Mouse (Mus musculus) hindbrain, embryonic 14.5 days (tissue): ENCODE data around the gene Ccdc15. TPM values are rescaled to one million over a fixed set of nuclear protein-coding genes. Genes with fewer than 3 reads are reported as not detected.
A peak's percentile ranks its signal among the peaks of the same experiment; 100 is the strongest.

Experiments
- ATAC-seq: fragments of 200-750 bp; cut with Nextera tagmentation; 2 replicates; pipeline ENCODE4 v1.8.0; 2017; ENCODE audit warnings: moderate number of reproducible peaks, mild to moderate bottlenecking, moderate TSS enrichment, moderate library complexity; ENCODE audit not compliant: low FRiP score
- DNase-seq: peaks from one replicate; pipeline ENCODE4 v3.0.0-alpha.2; 2015; ENCODE audit warnings: low spot score
- H3K27ac ChIP-seq: fragments of 300-500 bp; sonication (generic); 2 replicates; pipeline ENCODE4 v1.5.1; 2014; ENCODE audit warnings: mild to moderate bottlenecking, moderate library complexity
- H3K27me3 ChIP-seq: fragments of 300-500 bp; sonication (generic); 2 replicates; pipeline ENCODE4 v1.6.1; 2014; ENCODE audit warnings: mild to moderate bottlenecking, low read length, mixed read lengths; ENCODE audit not compliant: control insufficient read depth, insufficient read depth
- H3K36me3 ChIP-seq: fragments of 300-500 bp; sonication (generic); replicated peaks from 2 replicates; pipeline ENCODE4 v1.6.1; 2014; ENCODE audit not compliant: control insufficient read depth, insufficient read depth
- H3K4me1 ChIP-seq: fragments of 300-500 bp; sonication (generic); replicated peaks from 2 replicates; pipeline ENCODE4 v1.6.1; 2014; ENCODE audit warnings: antibody characterized with exemption, low read length, mixed read lengths; ENCODE audit not compliant: control insufficient read depth, insufficient read depth
- H3K4me2 ChIP-seq: fragments of 300-500 bp; sonication (generic); replicated peaks from 2 replicates; pipeline ENCODE4 v1.6.1; 2014; ENCODE audit warnings: mild to moderate bottlenecking, moderate library complexity
- H3K4me3 ChIP-seq: fragments of 300-500 bp; sonication (generic); replicated peaks from 2 replicates; pipeline ENCODE4 v1.5.1; 2014; ENCODE audit warnings: mild to moderate bottlenecking, low read length
- H3K9ac ChIP-seq: fragments of 300-500 bp; sonication (generic); 2 replicates; pipeline ENCODE4 v1.6.1; 2014
- H3K9me3 ChIP-seq: fragments of 300-500 bp; sonication (generic); 2 replicates; pipeline ENCODE4 v1.6.1; 2016; ENCODE audit warnings: low read length; ENCODE audit not compliant: control insufficient read depth
- WGBS: fragments of 180-500 bp; shearing (Covaris S2); extraction: QIAGEN DNeasy Blood & Tissue Kit; methylation state at CpG from one replicate; pipeline ENCODE4 v1.1.7; 2014; 5-methylcytosine and 5-hydroxymethylcytosine counted together
- polyA plus RNA-seq: library from polyadenylated mRNA; unstranded; fragments of >200 nt; fragmentation: Nextera tagmentation; extraction: Ambion mirVana; gene quantifications from 2 replicates; pipeline ENCODE4 v1.2.1, GENCODE M21; 2014

Ccdc15 gene
- polyA plus RNA-seq = 6.6 and 7.0 TPM in 2 replicates

DNA sequence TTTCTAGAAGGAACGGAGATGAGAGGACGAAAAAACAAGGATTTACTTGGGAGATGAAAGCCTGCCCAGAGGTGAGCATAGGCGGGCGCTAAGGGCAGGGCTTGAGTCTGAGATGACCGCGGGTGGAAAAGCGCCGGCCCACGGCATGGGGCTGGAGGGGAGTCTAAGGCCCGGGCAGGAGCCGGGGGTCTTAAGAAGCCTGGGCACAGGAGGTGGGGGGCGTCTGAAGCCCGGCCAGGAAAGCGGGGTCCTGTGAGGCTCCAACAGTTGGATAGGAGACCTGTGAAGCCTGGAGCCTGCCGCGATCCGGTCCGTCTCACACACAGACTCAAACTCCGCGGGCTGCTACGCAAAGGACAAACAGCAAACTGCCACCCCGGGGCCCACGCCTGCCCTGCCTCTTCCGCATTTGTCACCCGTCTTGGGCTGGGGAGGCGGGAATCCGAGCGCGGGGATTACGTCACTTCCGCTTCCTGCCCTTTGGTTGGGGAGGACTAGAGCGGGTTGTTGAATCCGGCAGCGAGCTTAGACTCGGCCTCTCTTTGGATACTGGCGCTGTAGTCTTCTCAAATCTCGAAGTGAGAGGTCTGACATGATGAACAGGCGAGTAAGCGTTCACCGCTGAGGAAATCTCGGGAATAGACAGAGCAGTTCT lies at the start of gene Ccdc15:
Gene Ccdc15 (minus strand): TSS at position 445 of the 655 bp plus-strand sequence.
- ATAC-seq = peak; percentile 99
- no peaks in the 10 kb centered on the region for H3K9me3 ChIP-seq
- H3K4me2 ChIP-seq = peak within 1 kb of the TSS; percentile 73
- H3K4me1 ChIP-seq = peaks cover 13% of the 10 kb centered on the region
- peak within 1 kb of the TSS; percentile 73 for H3K9ac ChIP-seq
- H3K4me3 ChIP-seq = peak within 1 kb of the TSS; percentile 56
- no peaks in the 10 kb centered on the region for H3K27me3 ChIP-seq
- WGBS = under 1% methylated on average over 41 of the region's 41 CpGs
- H3K36me3 ChIP-seq = no peaks in the 10 kb centered on the region
- H3K27ac ChIP-seq = peak within 1 kb of the TSS; percentile 88
- DNase-seq = peak; percentile 98

GRCm38 (mm10) chr9:37393482-37394131 lies 45.4 kb upstream of the Ccdc15 start:
- Histone ChIP-seq H3K4me1 (no peaks in the 10 kb centered on the region), H3K9ac (no peak overlapping the region), H3K27me3 (no peaks in the 10 kb centered on the region), H3K27ac (no peak overlapping the region), H3K4me2 (no peak overlapping the region), H3K36me3 (no peaks in the 10 kb centered on the region), H3K9me3 (no peaks in the 10 kb centered on the region), H3K4me3 (no peak overlapping the region)
- DNase-seq = no peak
- WGBS = 80% methylated on average over 8 of the region's 8 CpGs
- ATAC-seq = no peak

- H3K9ac ChIP-seq = no peak overlapping the region
- H3K4me3 ChIP-seq = no peak overlapping the region
- H3K4me1 ChIP-seq = no peaks in the 10 kb centered on the region
- H3K27ac ChIP-seq = no peak overlapping the region
- DNase-seq = no peak
- ATAC-seq = no peak
- no peaks in the 10 kb centered on the region for H3K9me3 ChIP-seq
- no peaks in the 10 kb centered on the region for H3K36me3 ChIP-seq
- no peaks in the 10 kb centered on the region for H3K27me3 ChIP-seq
- no peak overlapping the region for H3K4me2 ChIP-seq
- 69% methylated on average over 2 of the region's 2 CpGs for WGBS
Observed at GRCm38 (mm10) chr9:37392071-37392470, 43.8 kb upstream of the Ccdc15 start.

- 71% methylated on average over 2 of the region's 2 CpGs for WGBS
- Histone ChIP-seq H3K36me3 (no peaks in the 10 kb centered on the region), H3K4me1 (no peaks in the 10 kb centered on the region), H3K9ac (no peak overlapping the region), H3K4me3 (no peak overlapping the region), H3K4me2 (no peak overlapping the region), H3K9me3 (no peaks in the 10 kb centered on the region), H3K27ac (no peak overlapping the region), H3K27me3 (no peaks in the 10 kb centered on the region)
- DNase-seq (no peak), ATAC-seq (no peak)
Observed at GRCm38 (mm10) chr9:37390891-37391290, 42.7 kb upstream of the Ccdc15 start.

DNA sequence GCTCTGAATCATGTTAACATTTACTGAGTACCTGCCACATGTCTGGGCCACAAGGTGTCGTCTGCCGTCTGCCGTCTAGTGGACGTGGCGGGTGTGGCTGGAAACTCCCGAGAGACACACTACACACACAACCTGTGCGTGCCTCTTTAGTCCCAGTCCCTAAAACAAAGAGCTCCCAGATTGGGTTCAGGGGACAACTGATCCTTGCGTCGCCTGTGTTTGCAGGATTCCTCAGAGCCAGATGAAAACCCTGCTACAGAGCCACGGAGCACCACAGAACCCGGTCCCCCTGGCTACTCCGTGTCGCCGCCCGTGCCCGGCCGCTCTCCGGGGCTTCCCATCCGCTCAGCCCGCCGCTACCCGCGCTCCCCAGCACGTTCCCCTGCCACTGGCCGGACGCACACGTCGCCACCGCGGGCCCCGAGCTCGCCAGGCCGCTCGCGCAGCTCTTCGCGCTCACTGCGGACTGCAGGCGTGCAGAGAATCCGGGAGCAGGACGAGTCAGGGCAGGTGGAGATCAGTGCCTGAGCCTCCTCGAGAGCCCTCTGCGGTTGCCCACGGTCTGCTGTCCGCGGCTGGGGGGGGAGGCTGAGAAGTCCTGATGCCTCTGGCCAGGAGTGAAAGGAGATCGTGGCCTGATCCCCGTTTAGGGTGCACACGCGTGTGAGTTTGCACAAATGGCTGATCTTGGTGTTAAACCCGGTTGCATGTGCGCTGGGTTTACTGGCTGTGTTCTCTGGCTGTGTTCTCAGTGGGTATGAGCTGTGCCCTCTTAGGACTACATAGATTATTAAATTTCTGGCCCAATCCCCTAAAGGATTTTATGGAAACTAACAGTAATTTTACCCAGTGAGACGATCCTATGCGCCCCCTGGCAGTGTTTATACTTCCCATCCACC lies 36.3 kb upstream of the Ccdc15 start:
- ATAC-seq (peak; percentile 82), DNase-seq (peak; percentile 65)
- no peaks in the 10 kb centered on the region for H3K4me1 ChIP-seq
- H3K9ac ChIP-seq = peak overlapping the region; percentile 79
- peak overlapping the region; percentile 74 for H3K4me2 ChIP-seq
- 0 out of 2 replicates have a peak overlapping the region, but pooled peaks have one; percentile 58 for H3K27ac ChIP-seq
- H3K36me3 ChIP-seq = no peaks in the 10 kb centered on the region
- peak overlapping the region; percentile 44 for H3K4me3 ChIP-seq
- H3K27me3 ChIP-seq = peaks cover 6% of the 10 kb centered on the region; the same call in 1 of the 2 replicates
- WGBS = 6% methylated on average over 54 of the region's 54 CpGs
- H3K9me3 ChIP-seq = no peaks in the 10 kb centered on the region

DNA sequence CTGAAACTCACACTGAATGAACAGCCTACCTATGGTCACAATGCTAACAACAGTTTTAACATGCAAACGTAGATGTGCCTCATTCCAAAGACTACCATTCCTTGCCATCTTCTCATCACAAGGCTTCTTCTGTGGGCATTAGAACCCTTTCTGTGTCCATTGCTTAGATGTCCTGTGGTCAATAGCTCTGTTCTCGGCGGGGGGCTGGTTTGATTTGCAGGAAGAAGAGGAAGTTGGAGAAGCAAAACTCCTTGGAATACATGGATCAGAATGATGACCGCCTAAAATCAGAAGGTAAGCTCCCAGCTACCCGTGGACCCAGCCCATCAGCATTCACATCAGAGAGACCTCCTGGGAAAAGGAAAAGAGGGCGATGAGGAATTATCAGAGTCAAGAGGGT lies 34.9 kb upstream of the Ccdc15 start:
- Histone ChIP-seq H3K9ac (no peak overlapping the region), H3K4me2 (no peak overlapping the region), H3K9me3 (no peaks in the 10 kb centered on the region), H3K36me3 (no peaks in the 10 kb centered on the region), H3K4me1 (no peaks in the 10 kb centered on the region), H3K27ac (no peak overlapping the region), H3K4me3 (no peak overlapping the region), H3K27me3 (peaks cover 6% of the 10 kb centered on the region; the same call in 1 of the 2 replicates)
- DNase-seq (no peak), ATAC-seq (no peak)
- 94% methylated on average over 6 of the region's 6 CpGs for WGBS

DNA sequence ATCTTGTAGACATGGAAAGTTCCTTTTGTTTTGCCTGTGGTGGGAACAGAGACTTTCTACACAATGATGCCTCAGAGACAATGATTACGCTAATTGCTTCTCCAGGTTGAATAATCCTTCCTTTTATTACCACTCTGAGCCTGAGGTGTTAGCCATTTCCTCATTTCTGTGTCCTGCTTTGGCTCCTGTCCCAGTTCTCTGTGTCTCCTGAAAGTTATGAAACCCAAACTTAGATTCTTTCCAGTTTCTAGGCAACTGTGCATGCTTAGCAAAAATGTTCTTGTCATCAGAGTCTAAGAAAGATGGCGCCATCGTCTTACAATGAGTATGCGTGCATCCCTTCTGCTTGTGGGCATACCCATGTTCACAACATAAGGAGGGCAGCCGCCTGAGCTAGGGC lies 27.5 kb upstream of the Ccdc15 start:
- Histone ChIP-seq H3K27me3 (no peaks in the 10 kb centered on the region), H3K4me3 (no peak overlapping the region), H3K4me2 (no peak overlapping the region), H3K36me3 (no peaks in the 10 kb centered on the region), H3K9ac (no peak overlapping the region), H3K9me3 (no peaks in the 10 kb centered on the region), H3K4me1 (no peaks in the 10 kb centered on the region), H3K27ac (no peak overlapping the region)
- no peak for DNase-seq
- ATAC-seq = no peak
- WGBS = 78% methylated on average over 5 of the region's 5 CpGs

GRCm38 (mm10) chr9:37371232-37371801 lies 23.1 kb upstream of the Ccdc15 start:
- Histone ChIP-seq H3K27me3 (no peaks in the 10 kb centered on the region), H3K36me3 (no peaks in the 10 kb centered on the region), H3K9ac (no peak overlapping the region), H3K9me3 (no peaks in the 10 kb centered on the region), H3K4me1 (no peaks in the 10 kb centered on the region), H3K4me3 (no peak overlapping the region), H3K4me2 (no peak overlapping the region), H3K27ac (no peak overlapping the region)
- DNase-seq = no peak
- ATAC-seq = no peak
- WGBS = 88% methylated on average over 7 of the region's 7 CpGs

- H3K27me3 ChIP-seq = no peaks in the 10 kb centered on the region
- 0 out of 2 replicates have a peak overlapping the region, but pooled peaks have one; percentile 65 for H3K27ac ChIP-seq
- ATAC-seq = no peak
- no peaks in the 10 kb centered on the region for H3K9me3 ChIP-seq
- H3K9ac ChIP-seq = no peak overlapping the region
- no peaks in the 10 kb centered on the region for H3K36me3 ChIP-seq
- DNase-seq = no peak
- H3K4me2 ChIP-seq = peak overlapping the region; percentile 30
- H3K4me3 ChIP-seq = no peak overlapping the region; the same call in 1 of the 2 replicates
- WGBS = 82% methylated on average over 8 of the region's 8 CpGs
- H3K4me1 ChIP-seq = no peaks in the 10 kb centered on the region
Observed at GRCm38 (mm10) chr9:37368860-37369259, 20.6 kb upstream of the Ccdc15 start.
